Mouse (Mus musculus) embryonic facial prominence, embryonic 10.5 days (tissue): ENCODE results near the gene Jmjd1c. TPM values are rescaled to one million over a fixed set of nuclear protein-coding genes. Genes with fewer than 3 reads are reported as not detected.
"Not testable (repeated sequence)": the region's sequence is repeated elsewhere in the genome, so short reads cannot be mapped to it uniquely, and the experiment has no call there.

Experiments used
- DNase-seq: peaks from one replicate; pipeline ENCODE4 v3.0.0-alpha.2; 2017; ENCODE audit warnings: low spot score
- H3K27ac ChIP-seq: fragments of 300-500 bp; sonication (generic); replicated peaks from 2 replicates; pipeline ENCODE4 v1.5.1; 2016; ENCODE audit warnings: mild to moderate bottlenecking
- H3K27me3 ChIP-seq: fragments of 300-500 bp; sonication (generic); replicated peaks from 2 replicates; pipeline ENCODE4 v1.6.1; 2016; ENCODE audit warnings: low read depth, mild to moderate bottlenecking; ENCODE audit not compliant: poor library complexity, severe bottlenecking
- H3K36me3 ChIP-seq: fragments of 300-500 bp; sonication (generic); replicated peaks from 2 replicates; pipeline ENCODE4 v1.6.1; 2016; ENCODE audit warnings: mild to moderate bottlenecking, moderate library complexity
- H3K4me1 ChIP-seq: fragments of 300-500 bp; sonication (generic); 2 replicates; pipeline ENCODE4 v1.6.1; 2016
- H3K4me3 ChIP-seq: fragments of 300-500 bp; sonication (generic); 2 replicates; pipeline ENCODE4 v1.5.1; 2016; ENCODE audit warnings: mild to moderate bottlenecking, moderate library complexity
- H3K9me3 ChIP-seq: fragments of 300-500 bp; sonication (generic); 2 replicates; pipeline ENCODE4 v1.6.1; 2016; ENCODE audit warnings: mild to moderate bottlenecking
- WGBS: fragments of 180-500 bp; shearing (Covaris S2); methylation state at CpG from one replicate; pipeline ENCODE4 v1.1.7; 2016; 5-methylcytosine and 5-hydroxymethylcytosine counted together
- polyA plus RNA-seq: library from polyadenylated mRNA; unstranded; fragments of >200 nt; fragmentation: Nextera tagmentation; extraction: Ambion mirVana; gene quantifications from 2 replicates; pipeline ENCODE4 v1.2.1, GENCODE M21; 2016

Gene Jmjd1c
- polyA plus RNA-seq, 1 experiment from 2014 or later, result 33.1 TPM

DNA sequence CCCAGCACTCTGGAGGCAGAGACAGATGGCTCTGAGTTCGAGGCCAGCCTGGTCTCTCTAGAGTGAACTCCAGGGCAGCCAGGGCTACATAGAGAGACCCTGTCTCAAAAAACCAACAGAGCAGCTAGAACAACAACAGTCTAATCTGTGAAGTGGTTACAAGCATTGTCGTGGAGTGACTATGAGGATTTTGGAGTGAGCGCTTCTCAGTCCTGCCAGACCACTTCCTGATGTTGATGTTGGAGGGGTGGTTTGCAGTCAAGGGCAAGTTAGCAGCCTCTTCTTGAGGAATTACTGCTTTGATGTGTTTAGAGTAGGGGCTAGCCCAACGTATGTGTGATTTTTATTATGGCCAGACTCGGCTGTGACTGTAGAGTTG, 15.9 kb downstream of the Jmjd1c start:
- Histone ChIP-seq H3K4me3 (no peak overlapping the region), H3K27me3 (no peaks in the 10 kb centered on the region), H3K9me3 (no peaks in the 10 kb centered on the region), H3K36me3 (peaks cover 14% of the 10 kb centered on the region; the same call in 1 of the 2 replicates), H3K4me1 (peaks cover 66% of the 10 kb centered on the region), H3K27ac (no peak overlapping the region)
- DNase-seq, result no peak
- WGBS, result 80% methylated on average over 5 of the region's 5 CpGs

DNA sequence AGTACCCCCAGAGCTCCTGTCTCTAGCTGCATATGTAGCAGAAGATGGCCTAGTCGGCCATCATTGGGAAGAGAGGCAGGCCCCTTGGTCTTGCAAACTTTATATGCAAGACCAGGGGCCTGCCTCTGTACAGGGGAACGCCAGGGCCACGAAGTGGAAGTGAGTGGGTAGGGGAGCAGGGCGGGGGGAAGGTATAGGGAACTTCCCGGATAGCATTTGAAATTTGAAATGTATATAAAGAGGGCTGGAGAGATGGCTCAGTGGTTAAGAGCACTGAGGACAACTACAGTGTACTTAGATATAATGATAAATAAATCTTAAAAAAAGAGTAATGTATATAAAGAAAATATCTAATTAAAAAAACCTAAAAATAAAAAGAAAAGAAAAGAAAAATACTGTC, 17.0 kb downstream of the Jmjd1c start:
- WGBS, result 86% methylated on average over 5 of the region's 5 CpGs
- not testable (repeated sequence) for H3K36me3 ChIP-seq, H3K27ac ChIP-seq, H3K27me3 ChIP-seq, H3K4me3 ChIP-seq, DNase-seq, H3K9me3 ChIP-seq
- peaks cover 55% of the 10 kb centered on the region for H3K4me1 ChIP-seq

DNA sequence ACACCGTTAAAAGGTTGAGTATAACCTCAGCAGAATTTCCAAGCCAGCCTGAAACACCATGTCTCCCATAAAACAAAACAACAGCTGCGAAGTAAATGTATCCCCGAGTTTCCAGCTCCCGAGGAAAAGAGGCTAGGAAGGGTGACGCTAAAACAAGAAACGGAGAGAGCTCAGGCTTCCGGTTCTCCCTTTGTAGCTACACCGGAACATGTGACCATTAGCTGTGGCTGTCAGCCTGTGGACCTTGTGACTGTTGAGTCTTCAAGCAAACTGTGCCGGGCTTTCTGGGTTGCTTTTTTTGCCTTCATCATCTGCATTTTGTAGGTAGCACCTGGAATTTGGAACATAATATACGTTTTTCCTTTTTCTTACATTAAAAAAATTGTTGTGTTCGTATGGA, 17.9 kb downstream of the Jmjd1c start:
- no peak overlapping the region for H3K4me3 ChIP-seq
- no peaks in the 10 kb centered on the region for H3K9me3 ChIP-seq
- H3K27ac ChIP-seq, result no peak overlapping the region
- no peaks in the 10 kb centered on the region for H3K27me3 ChIP-seq
- H3K4me1 ChIP-seq, result peaks cover 50% of the 10 kb centered on the region
- peaks cover 5% of the 10 kb centered on the region; the same call in 1 of the 2 replicates for H3K36me3 ChIP-seq
- 91% methylated on average over 11 of the region's 11 CpGs for WGBS
- DNase-seq, result no peak

DNA sequence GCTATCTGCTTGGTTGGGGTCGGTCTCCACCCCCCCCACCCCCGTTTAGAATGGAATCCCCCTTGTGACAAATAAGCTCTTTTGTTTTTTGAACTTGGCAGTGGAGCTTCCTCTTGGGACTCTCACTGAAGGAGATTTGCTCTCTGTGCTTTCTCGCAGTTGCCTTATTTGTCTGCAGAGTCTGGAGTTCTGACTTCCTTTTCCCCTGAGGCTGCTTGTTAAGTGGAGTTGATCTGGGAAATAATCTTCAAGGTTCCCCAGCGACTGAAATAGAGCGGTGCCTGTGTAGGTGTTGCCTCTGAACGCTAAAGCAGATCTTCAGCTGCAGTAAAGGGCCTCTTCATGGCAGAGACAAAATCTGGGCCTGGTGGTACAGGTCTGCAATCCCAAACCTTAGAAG, 19.2 kb downstream of the Jmjd1c start:
- no peak overlapping the region for H3K4me3 ChIP-seq
- no peaks in the 10 kb centered on the region for H3K9me3 ChIP-seq
- peak overlapping the region; percentile 37; the same call in 1 of the 2 replicates for H3K27ac ChIP-seq
- H3K36me3 ChIP-seq, result no peaks in the 10 kb centered on the region
- no peak for DNase-seq
- WGBS, result 13% methylated on average over 6 of the region's 6 CpGs
- peaks cover 53% of the 10 kb centered on the region for H3K4me1 ChIP-seq
- H3K27me3 ChIP-seq, result no peaks in the 10 kb centered on the region

DNA sequence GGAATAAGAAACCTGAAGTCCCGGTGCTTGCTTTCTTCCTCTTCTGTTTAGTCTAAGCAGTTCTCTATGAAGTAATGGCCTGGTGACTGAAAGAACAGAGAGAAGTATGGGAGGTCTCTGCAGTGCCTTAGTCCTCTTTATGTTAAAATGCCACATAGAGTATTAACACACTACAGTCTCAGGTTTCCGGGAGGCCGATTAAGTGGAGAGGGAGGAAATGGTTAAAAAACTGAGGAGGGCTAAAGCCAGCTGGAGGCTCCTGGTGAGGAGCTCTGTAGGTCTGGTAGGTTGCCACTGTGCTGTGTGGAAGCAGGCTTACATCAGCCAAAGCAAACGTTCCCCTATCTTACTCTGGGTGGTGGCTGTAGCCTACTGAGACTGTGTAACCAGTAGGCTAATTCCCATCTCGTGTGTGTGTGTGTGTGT, 19.8 kb downstream of the Jmjd1c start:
- no peaks in the 10 kb centered on the region for H3K27me3 ChIP-seq
- H3K9me3 ChIP-seq, result no peaks in the 10 kb centered on the region
- H3K27ac ChIP-seq, result peak overlapping the region; percentile 37; the same call in 1 of the 2 replicates
- H3K4me1 ChIP-seq, result peaks cover 55% of the 10 kb centered on the region
- WGBS, result 17% methylated on average over 5 of the region's 5 CpGs
- no peak for DNase-seq
- peak overlapping the region; percentile 13; the same call in 1 of the 2 replicates for H3K4me3 ChIP-seq
- no peaks in the 10 kb centered on the region for H3K36me3 ChIP-seq

DNA sequence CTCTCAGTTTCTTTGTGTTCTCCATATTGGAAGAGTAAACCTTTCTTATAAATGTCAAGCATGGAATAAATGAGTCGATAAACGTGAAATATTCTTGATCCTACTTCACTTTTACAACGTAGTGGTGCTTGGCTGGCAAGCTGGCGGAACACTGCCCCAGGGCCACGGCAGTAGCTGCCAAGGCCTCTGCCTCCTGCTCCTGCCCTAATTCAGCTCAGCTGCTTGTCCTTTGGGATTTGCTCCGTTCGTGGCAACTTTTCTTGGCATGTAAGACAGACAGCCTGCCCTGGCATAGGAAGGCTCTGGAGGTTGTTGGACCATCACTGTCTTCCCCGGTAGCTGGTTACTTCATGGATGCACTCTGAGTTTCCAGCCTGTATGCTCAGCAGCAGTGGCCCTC, 20.3 kb downstream of the Jmjd1c start:
- no peaks in the 10 kb centered on the region for H3K9me3 ChIP-seq
- WGBS, result 73% methylated on average over 8 of the region's 8 CpGs
- peaks cover 50% of the 10 kb centered on the region for H3K4me1 ChIP-seq
- no peak overlapping the region for H3K27ac ChIP-seq
- H3K4me3 ChIP-seq, result no peak overlapping the region
- no peaks in the 10 kb centered on the region for H3K27me3 ChIP-seq
- no peak for DNase-seq
- H3K36me3 ChIP-seq, result no peaks in the 10 kb centered on the region

DNA sequence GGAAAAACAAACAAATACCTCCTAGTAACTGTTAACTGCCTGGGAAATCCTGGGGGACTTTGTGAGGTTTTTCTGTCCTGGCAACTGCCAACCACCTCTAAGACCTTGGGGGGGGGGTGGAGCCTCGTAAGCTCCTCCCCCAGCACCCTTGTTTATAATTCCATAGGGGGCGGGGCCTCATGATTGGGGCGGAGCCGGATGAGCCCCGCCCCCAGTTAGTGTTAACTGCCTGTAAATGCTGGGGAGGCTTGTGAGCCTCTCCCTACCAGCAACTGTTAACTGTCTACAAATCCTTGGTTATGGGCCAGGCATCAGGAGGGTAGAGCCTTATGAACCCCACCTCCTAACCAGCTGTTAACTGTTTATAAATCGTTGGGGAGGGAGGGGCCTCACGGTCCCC, 23.4 kb downstream of the Jmjd1c start:
- no peak overlapping the region for H3K4me3 ChIP-seq
- 68% methylated on average over 7 of the region's 7 CpGs for WGBS
- no peaks in the 10 kb centered on the region for H3K36me3 ChIP-seq
- no peak overlapping the region for H3K27ac ChIP-seq
- no peaks in the 10 kb centered on the region for H3K27me3 ChIP-seq
- H3K9me3 ChIP-seq, result no peaks in the 10 kb centered on the region
- no peak for DNase-seq
- H3K4me1 ChIP-seq, result peaks cover 46% of the 10 kb centered on the region

DNA sequence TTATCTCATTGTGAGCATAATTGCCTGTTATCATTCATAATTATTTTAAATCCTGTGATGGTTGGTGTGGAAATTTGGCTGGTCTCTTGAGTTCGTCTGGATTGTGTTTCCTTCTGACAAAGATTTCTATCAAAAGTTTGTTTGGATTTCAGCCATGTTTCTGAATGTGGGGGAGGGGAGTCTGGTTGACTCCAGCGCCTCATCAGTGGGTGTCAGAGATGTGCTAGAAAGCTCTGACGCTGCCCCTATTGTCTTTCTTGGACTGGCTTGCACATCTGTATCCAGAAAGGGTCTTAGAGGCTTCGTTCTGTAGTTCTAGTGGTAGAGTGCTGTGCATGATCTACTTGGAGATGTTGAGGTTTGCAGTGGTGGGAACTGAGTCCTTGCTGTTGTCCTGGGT, 24.3 kb downstream of the Jmjd1c start:
- Histone ChIP-seq H3K4me1 (peaks cover 42% of the 10 kb centered on the region), H3K27ac (no peak overlapping the region), H3K36me3 (no peaks in the 10 kb centered on the region), H3K27me3 (no peaks in the 10 kb centered on the region), H3K9me3 (no peaks in the 10 kb centered on the region), H3K4me3 (no peak overlapping the region)
- no peak for DNase-seq
- 63% methylated on average over 4 of the region's 4 CpGs for WGBS

DNA sequence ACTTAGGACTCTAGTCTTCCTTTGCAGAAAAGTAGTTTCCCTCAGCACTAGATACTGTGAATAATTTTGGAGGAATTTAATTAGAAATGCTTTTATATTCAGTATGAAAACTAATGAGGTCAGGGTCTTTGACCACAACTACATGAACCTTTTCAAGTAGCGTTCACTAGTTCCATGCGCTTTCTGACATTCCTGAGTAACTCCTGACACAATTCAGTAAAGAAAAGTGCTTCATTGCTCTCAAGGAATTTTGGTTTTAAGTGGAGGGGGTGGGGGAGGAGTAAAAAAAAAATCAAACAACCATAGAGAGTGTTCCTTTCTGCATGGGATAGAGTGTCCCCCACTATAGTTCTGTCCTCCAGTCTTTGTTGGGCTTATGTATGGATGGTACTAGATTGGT, 24.7 kb downstream of the Jmjd1c start:
- H3K27me3 ChIP-seq, result no peaks in the 10 kb centered on the region
- H3K4me1 ChIP-seq, result peaks cover 37% of the 10 kb centered on the region
- H3K4me3 ChIP-seq, result no peak overlapping the region
- no peaks in the 10 kb centered on the region for H3K9me3 ChIP-seq
- no peak for DNase-seq
- 72% methylated on average over 2 of the region's 2 CpGs for WGBS
- H3K36me3 ChIP-seq, result no peaks in the 10 kb centered on the region
- no peak overlapping the region for H3K27ac ChIP-seq

DNA sequence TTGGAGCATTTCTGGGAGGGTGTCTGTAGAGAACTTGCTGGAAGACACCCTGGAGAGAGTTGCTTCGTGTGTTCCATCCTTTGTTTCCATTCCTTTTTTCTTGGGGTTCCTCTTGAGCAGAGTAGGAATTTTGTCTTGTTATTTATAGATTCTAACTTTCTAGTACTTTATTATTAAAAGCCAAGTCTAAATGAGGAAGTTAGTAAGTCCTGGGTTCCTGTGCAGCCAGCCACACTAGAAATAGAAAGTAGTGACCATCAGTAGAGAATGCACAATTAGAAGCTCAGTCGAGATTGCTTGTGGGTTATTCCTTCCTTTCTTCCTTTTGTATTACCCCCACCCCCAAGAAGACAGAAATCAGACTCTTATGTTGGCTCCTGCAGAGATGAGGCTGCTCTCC, 27.8 kb downstream of the Jmjd1c start:
- no peak overlapping the region for H3K27ac ChIP-seq
- H3K4me3 ChIP-seq, result no peak overlapping the region
- H3K36me3 ChIP-seq, result no peaks in the 10 kb centered on the region
- WGBS, result 58% methylated on average over 2 of the region's 2 CpGs
- H3K4me1 ChIP-seq, result peaks cover 40% of the 10 kb centered on the region
- H3K9me3 ChIP-seq, result no peaks in the 10 kb centered on the region
- no peak for DNase-seq
- no peaks in the 10 kb centered on the region for H3K27me3 ChIP-seq

DNA sequence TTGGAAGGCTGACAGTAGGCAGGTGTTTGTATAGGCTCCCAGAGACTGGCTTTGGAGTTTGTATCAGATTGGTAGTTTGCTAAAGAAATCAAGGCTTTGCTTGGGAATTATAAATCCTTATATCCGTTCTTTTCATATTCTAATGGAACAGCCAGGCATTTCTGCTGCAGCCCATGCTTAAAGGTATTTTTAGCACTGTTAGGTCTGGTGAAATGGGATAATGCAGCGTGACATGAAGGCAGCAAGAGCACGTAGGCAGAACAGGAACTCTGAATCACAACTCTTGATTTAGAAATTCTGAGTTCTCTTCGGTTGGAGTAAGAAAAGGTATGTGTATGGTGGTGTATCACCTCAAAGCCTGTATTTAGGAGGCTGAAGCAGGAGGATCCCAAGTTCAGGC, 28.2 kb downstream of the Jmjd1c start:
- no peaks in the 10 kb centered on the region for H3K9me3 ChIP-seq
- H3K4me1 ChIP-seq, result peaks cover 37% of the 10 kb centered on the region
- no peak overlapping the region for H3K27ac ChIP-seq
- DNase-seq, result no peak
- 81% methylated on average over 4 of the region's 4 CpGs for WGBS
- no peaks in the 10 kb centered on the region for H3K36me3 ChIP-seq
- H3K27me3 ChIP-seq, result no peaks in the 10 kb centered on the region
- H3K4me3 ChIP-seq, result no peak overlapping the region

DNA sequence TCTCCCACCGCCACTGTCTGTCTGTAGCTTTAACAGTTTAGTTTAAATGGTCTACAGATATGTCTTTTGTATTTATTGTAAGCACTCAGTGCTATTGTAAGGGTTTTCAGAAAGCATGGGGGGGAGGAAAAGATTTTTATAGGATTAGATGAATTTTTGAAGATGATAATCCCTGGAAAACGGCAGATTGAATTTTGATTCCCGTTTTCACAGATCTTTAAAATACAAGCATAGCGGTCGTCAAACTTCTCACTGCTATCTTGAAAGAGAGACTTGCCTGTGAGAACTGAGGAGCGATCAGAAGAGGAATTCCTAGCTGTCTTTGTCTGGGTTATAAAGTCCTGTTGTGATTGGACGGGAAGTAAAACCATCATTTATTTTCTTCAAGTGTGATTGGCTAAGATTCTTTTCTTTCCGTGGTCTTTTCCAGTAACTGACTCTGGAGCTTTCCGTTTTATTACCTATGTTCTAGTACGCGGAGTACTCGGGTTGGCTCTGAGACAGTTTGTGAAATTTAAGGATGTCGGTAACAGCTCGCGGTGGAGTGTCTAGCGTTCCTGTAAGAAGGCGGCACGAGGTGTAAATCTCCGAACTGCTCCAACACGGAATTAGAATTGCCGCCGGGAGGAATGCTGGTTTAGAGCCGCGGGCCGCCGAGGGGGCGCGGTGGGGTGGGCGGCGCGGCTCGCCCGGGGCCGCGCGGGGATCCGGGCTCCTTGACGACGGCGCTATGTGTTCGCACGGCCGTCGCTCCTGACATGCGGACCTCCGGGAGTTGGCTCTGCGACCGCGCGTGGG, 30.3 kb downstream of the Jmjd1c start:
- peak overlapping the region; percentile 87 for H3K27ac ChIP-seq
- WGBS, result 2% methylated on average over 50 of the region's 50 CpGs
- H3K4me1 ChIP-seq, result peaks cover 23% of the 10 kb centered on the region
- H3K9me3 ChIP-seq, result no peaks in the 10 kb centered on the region
- peak overlapping the region; percentile 93 for H3K4me3 ChIP-seq
- no peak for DNase-seq
- no peaks in the 10 kb centered on the region for H3K27me3 ChIP-seq
- H3K36me3 ChIP-seq, result no peaks in the 10 kb centered on the region
